Mouse (Mus musculus): ENCODE results near the gene 1700069L16Rik.

The 1700069L16Rik gene

GRCm38 (mm10) chr5:113724446-113724845 lies at the start of gene 1700069L16Rik:
TSS of gene 1700069L16Rik (minus strand) at chr5:113724772.
- peak; percentile 71 to 78 for DNase-seq (ENCODE audit: low spot score in 2 of 2)

GRCm38 (mm10) chr5:113773664-113774063 lies 49.1 kb upstream of the 1700069L16Rik start:
- peak; percentile 87 to 93 for DNase-seq (ENCODE audit: low spot score in 2 of 2)

- no peak for DNase-seq (ENCODE audit: low spot score in 2 of 2)
Measured at GRCm38 (mm10) chr5:113772905-113773519, 48.4 kb upstream of the 1700069L16Rik start.

- peak; percentile 92 to 95 for DNase-seq (ENCODE audit: low spot score in 2 of 2)
Measured at GRCm38 (mm10) chr5:113772450-113772895, 47.9 kb upstream of the 1700069L16Rik start, which contains the start of the genes Sart3 and Iscu. TSS of gene Sart3 (minus strand) at chr5:113772510. TSS of gene Iscu (plus strand) at chr5:113772748.

- DNase-seq (ENCODE audit: low spot score in 2 of 2): peak; percentile 89 to 91
Measured at GRCm38 (mm10) chr5:113771213-113772162, 46.9 kb upstream of the 1700069L16Rik start.

GRCm38 (mm10) chr5:113768806-113769205 lies 44.2 kb upstream of the 1700069L16Rik start:
- DNase-seq (ENCODE audit: low spot score in 2 of 2): no peak

- DNase-seq (ENCODE audit: low spot score in 2 of 2): no peak
Measured at GRCm38 (mm10) chr5:113765641-113766526, 41.3 kb upstream of the 1700069L16Rik start.

GRCm38 (mm10) chr5:113764426-113764825 lies 39.9 kb upstream of the 1700069L16Rik start:
- no peak for DNase-seq (ENCODE audit: low spot score in 2 of 2)

GRCm38 (mm10) chr5:113761585-113761984 lies 37.0 kb upstream of the 1700069L16Rik start:
- DNase-seq (ENCODE audit: low spot score in 2 of 2): no peak

- no peak for DNase-seq (ENCODE audit: low spot score in 2 of 2)
Measured at GRCm38 (mm10) chr5:113755347-113756030, 30.9 kb upstream of the 1700069L16Rik start.

- DNase-seq (ENCODE audit: low spot score in 2 of 2): no peak
Measured at GRCm38 (mm10) chr5:113751521-113752157, 27.1 kb upstream of the 1700069L16Rik start.

- DNase-seq (ENCODE audit: low spot score in 2 of 2): no peak
Measured at GRCm38 (mm10) chr5:113748556-113749331, 24.2 kb upstream of the 1700069L16Rik start.

GRCm38 (mm10) chr5:113747629-113748028 lies 23.1 kb upstream of the 1700069L16Rik start:
- DNase-seq (ENCODE audit: low spot score in 2 of 2): no peak

- DNase-seq (ENCODE audit: low spot score in 2 of 2): no peak
Measured at GRCm38 (mm10) chr5:113737607-113738237, 13.2 kb upstream of the 1700069L16Rik start.

- no peak for DNase-seq (ENCODE audit: low spot score in 2 of 2)
Measured at GRCm38 (mm10) chr5:113736522-113737164, 12.1 kb upstream of the 1700069L16Rik start.

GRCm38 (mm10) chr5:113736113-113736502 lies 11.5 kb upstream of the 1700069L16Rik start:
- DNase-seq (ENCODE audit: low spot score in 2 of 2): no peak

GRCm38 (mm10) chr5:113735345-113736112 lies 11.0 kb upstream of the 1700069L16Rik start, which contains the start of gene Ficd:
TSS of gene Ficd (plus strand) at chr5:113735803.
- peak; percentile 84 to 90 for DNase-seq (ENCODE audit: low spot score in 2 of 2)

GRCm38 (mm10) chr5:113735023-113735344 lies 10.4 kb upstream of the 1700069L16Rik start:
- DNase-seq (ENCODE audit: low spot score in 2 of 2): no peak
